Mouse (Mus musculus) neutrophil, adult 5-6 weeks (primary cell): ENCODE measurements at regions not wholly inside any gene's neighbourhood (a gene's known extent, or its start where the extent isn't known, plus 50 kb on each side); places are given as distances from the start of the nearest gene placed in this dataset.

ENCODE experiments used
- ATAC-seq: fragments of 151-379, 151-347 bp; 2 replicates; pipeline ENCODE4 v1.8.0; 2017; ENCODE audit warnings: mild to moderate bottlenecking, moderate TSS enrichment; ENCODE audit not compliant: insufficient number of reproducible peaks, poor library complexity, low FRiP score, severe bottlenecking; ENCODE audit errors: extremely low read depth

GRCm38 (mm10) chr5:103374162-103374561 lies 50.8 kb upstream of the Ptpn13 start:
- no peak for ATAC-seq

GRCm38 (mm10) chr5:103373089-103373488 lies 51.9 kb upstream of the Ptpn13 start:
- no peak for ATAC-seq

GRCm38 (mm10) chr5:103370456-103370855 lies 54.5 kb upstream of the Ptpn13 start:
- ATAC-seq: no peak

GRCm38 (mm10) chr5:103368993-103369392 lies 56.0 kb upstream of the Ptpn13 start:
- ATAC-seq: no peak

GRCm38 (mm10) chr5:103367201-103367671 lies 57.8 kb upstream of the Ptpn13 start:
- peak; percentile 33; the same call in 1 of the 2 replicates for ATAC-seq

- no peak for ATAC-seq
Measured at GRCm38 (mm10) chr5:103365700-103366448, 59.1 kb upstream of the Ptpn13 start.

- no peak for ATAC-seq
Measured at GRCm38 (mm10) chr5:103364791-103365699, 59.9 kb upstream of the Ptpn13 start.

- ATAC-seq: no peak
Measured at GRCm38 (mm10) chr5:103360775-103361247, 64.2 kb upstream of the Ptpn13 start.

GRCm38 (mm10) chr5:103360360-103360759 lies 64.6 kb upstream of the Ptpn13 start:
- ATAC-seq: peak; percentile 37; the same call in 1 of the 2 replicates

GRCm38 (mm10) chr5:103357558-103357957 lies 67.4 kb upstream of the Ptpn13 start:
- ATAC-seq: no peak

- no peak for ATAC-seq
Measured at GRCm38 (mm10) chr5:103356500-103356899, 68.5 kb upstream of the Ptpn13 start.

- no peak for ATAC-seq
Measured at GRCm38 (mm10) chr5:103355372-103356300, 69.4 kb upstream of the Ptpn13 start.

- no peak for ATAC-seq
Measured at GRCm38 (mm10) chr5:103343869-103344268, 81.1 kb upstream of the Ptpn13 start.

- ATAC-seq: no peak
Measured at GRCm38 (mm10) chr5:103341456-103341855, 83.5 kb upstream of the Ptpn13 start.

GRCm38 (mm10) chr5:103340626-103341025 lies 84.4 kb upstream of the Ptpn13 start:
- ATAC-seq: no peak

GRCm38 (mm10) chr5:103336689-103337490 lies 88.1 kb upstream of the Ptpn13 start:
- ATAC-seq: no peak

- ATAC-seq: no peak
Measured at GRCm38 (mm10) chr5:103335916-103336688, 88.9 kb upstream of the Ptpn13 start.
